7 mouse cellular contexts compared by ENCODE assay signal in genomic region chr2:32452441-32452971, GRCm38 (mm10). TPM values are rescaled to one million over a fixed set of nuclear protein-coding genes. Genes with fewer than 3 reads are reported as not detected.
A peak's percentile ranks its signal among the peaks of the same experiment; 100 is the strongest.
DNase-seq lines count a peak whose midpoint lies in the region; ATAC-seq lines count a peak whose summit lies in the region.

No protein-coding gene starts in this region.

- no peak overlapping the region for H3K9ac ChIP-seq in neural tube, embryonic 11.5 days (ENCODE audit: low read length)
- H3K9ac ChIP-seq in forebrain, embryonic 15.5 days (replicated peaks): peak overlapping the region; percentile 13; the same call in 1 of the 2 replicates
- no peak overlapping the region for H3K9ac ChIP-seq in limb, embryonic 13.5 days

- peaks cover 8% of the 10 kb centered on the region for H3K4me1 ChIP-seq in neural tube, embryonic 11.5 days (ENCODE audit: control insufficient read depth, insufficient read depth, low read length)
- H3K4me1 ChIP-seq in forebrain, embryonic 15.5 days: peaks cover 36% of the 10 kb centered on the region
- peaks cover 42% of the 10 kb centered on the region for H3K4me1 ChIP-seq in limb, embryonic 13.5 days

- DNase-seq in neural tube, embryonic 11.5 days (ENCODE audit: low spot score): no peak
- no peak for DNase-seq in neural tube, embryonic 10.5 days (ENCODE audit: extremely low spot score, low spot score)
- DNase-seq in cerebellum, postnatal 25 days: peak; percentile 50 to 53
- DNase-seq in retina, embryonic 14.5 days (ENCODE audit: low spot score): no peak

- no peaks in the 10 kb centered on the region for H3K27me3 ChIP-seq in neural tube, embryonic 11.5 days (ENCODE audit: control insufficient read depth, insufficient read depth, low read length)
- no peaks in the 10 kb centered on the region for H3K27me3 ChIP-seq in forebrain, embryonic 15.5 days
- H3K27me3 ChIP-seq in limb, embryonic 13.5 days: no peaks in the 10 kb centered on the region

- no peak overlapping the region for H3K27ac ChIP-seq in neural tube, embryonic 11.5 days (ENCODE audit: low read depth, low read length)
- peak overlapping the region; percentile 98 for H3K27ac ChIP-seq in forebrain, embryonic 15.5 days (replicated peaks)
- peak overlapping the region; percentile 55; the same call in 1 of the 2 replicates for H3K27ac ChIP-seq in limb, embryonic 13.5 days

- no peaks in the 10 kb centered on the region for H3K9me3 ChIP-seq in neural tube, embryonic 11.5 days (ENCODE audit: control insufficient read depth, low read length)
- no peaks in the 10 kb centered on the region for H3K9me3 ChIP-seq in forebrain, embryonic 15.5 days
- no peaks in the 10 kb centered on the region for H3K9me3 ChIP-seq in limb, embryonic 13.5 days

- peak overlapping the region; percentile 34 for H3K4me2 ChIP-seq in neural tube, embryonic 11.5 days (ENCODE audit: low read depth)
- peak overlapping the region; percentile 58 for H3K4me2 ChIP-seq in forebrain, embryonic 15.5 days (replicated peaks)
- H3K4me2 ChIP-seq in limb, embryonic 13.5 days (replicated peaks): peak overlapping the region; percentile 84

- peak overlapping the region; percentile 79; the same call in 1 of the 2 replicates for H3K4me3 ChIP-seq in neural tube, embryonic 11.5 days (ENCODE audit: low read depth, low read length)
- H3K4me3 ChIP-seq in forebrain, embryonic 15.5 days: peak overlapping the region; percentile 82
- peak overlapping the region; percentile 86 for H3K4me3 ChIP-seq in limb, embryonic 13.5 days

- no peak for ATAC-seq in neural tube, embryonic 11.5 days (ENCODE audit: insufficient read depth, low FRiP score, low TSS enrichment)
- ATAC-seq in forebrain, embryonic 15.5 days (replicated peaks): no peak; the same call in 1 of the 2 replicates
- no peak for ATAC-seq in limb, embryonic 13.5 days (ENCODE audit: low FRiP score, low read depth)
- ATAC-seq in neutrophil, adult 5-6 weeks (ENCODE audit: extremely low read depth, insufficient number of reproducible peaks, low FRiP score, poor library complexity, severe bottlenecking): peak; percentile 8

- 93% methylated on average over 16 of the region's 16 CpGs for WGBS in neural tube, embryonic 11.5 days
- WGBS in forebrain, embryonic 15.5 days: 94% methylated on average over 16 of the region's 16 CpGs
- WGBS in limb, embryonic 13.5 days: 96% methylated on average over 16 of the region's 16 CpGs

- no peaks in the 10 kb centered on the region for H3K36me3 ChIP-seq in neural tube, embryonic 11.5 days (ENCODE audit: control insufficient read depth, insufficient read depth, low read length)
- 0 out of 2 replicates have a peak, but pooled peaks cover 3% of the 10 kb centered on the region for H3K36me3 ChIP-seq in forebrain, embryonic 15.5 days
- H3K36me3 ChIP-seq in limb, embryonic 13.5 days: peaks cover 22% of the 10 kb centered on the region

RNA-seq across cellular contexts. Expression of gene Slc25a25, which starts 1.3 kb away (rescaled TPM):
- polyA plus RNA-seq in neural tube, embryonic 11.5 days (2014; fragmentation: Nextera tagmentation; extraction: Ambion mirVana): 28.1 and 33.5 TPM in 2 replicates
- polyA plus RNA-seq in forebrain, embryonic 15.5 days (2015; fragmentation: Nextera tagmentation; extraction: Ambion mirVana): 46.4 and 48.2 TPM in 2 replicates
- 22.8 and 22.9 TPM in 2 replicates for polyA plus RNA-seq in limb, embryonic 13.5 days (2015; fragmentation: Nextera tagmentation; extraction: Ambion mirVana)
- 15.2 and 17.8 TPM in 2 replicates for total RNA-seq in neutrophil, adult 5-6 weeks (2017)

RNA-seq across cellular contexts. Expression of gene Naif1, which starts 2.2 kb away (rescaled TPM):
- 5.5 and 6.9 TPM in 2 replicates for polyA plus RNA-seq in neural tube, embryonic 11.5 days (2014; fragmentation: Nextera tagmentation; extraction: Ambion mirVana)
- 6.3 and 7.0 TPM in 2 replicates for polyA plus RNA-seq in forebrain, embryonic 15.5 days (2015; fragmentation: Nextera tagmentation; extraction: Ambion mirVana)
- 5.7 and 5.9 TPM in 2 replicates for polyA plus RNA-seq in limb, embryonic 13.5 days (2015; fragmentation: Nextera tagmentation; extraction: Ambion mirVana)
- total RNA-seq in neutrophil, adult 5-6 weeks (2017): 6.1 and 6.4 TPM in 2 replicates

RNA-seq across cellular contexts. Expression of gene Ptges2, which starts 56.8 kb away (rescaled TPM):
- 25.6 and 33.6 TPM in 2 replicates for polyA plus RNA-seq in neural tube, embryonic 11.5 days (2014; fragmentation: Nextera tagmentation; extraction: Ambion mirVana)
- 39.9 and 40.3 TPM in 2 replicates for polyA plus RNA-seq in forebrain, embryonic 15.5 days (2015; fragmentation: Nextera tagmentation; extraction: Ambion mirVana)
- 29.8 and 30.1 TPM in 2 replicates for polyA plus RNA-seq in limb, embryonic 13.5 days (2015; fragmentation: Nextera tagmentation; extraction: Ambion mirVana)
- total RNA-seq in neutrophil, adult 5-6 weeks (2017): 2.9 and 4.1 TPM in 2 replicates

Comparison
In these comparisons a context has a peak if more than half of its experiments do, and no peak if none do; other contexts are left out.
1. DNase-seq: peak in cerebellum, postnatal 25 days (2 of 2); none in neural tube, embryonic 11.5 days (single experiment), neural tube, embryonic 10.5 days (single experiment) and retina, embryonic 14.5 days (single experiment).
2. H3K4me2 ChIP-seq: peak in every context shown above with its lines; median percentile 84 in limb, embryonic 13.5 days; 58 in forebrain, embryonic 15.5 days; 34 in neural tube, embryonic 11.5 days.
3. Peak in every context shown above with its lines, with median percentiles within 50 percentile points of each other: H3K4me3 ChIP-seq.